Mouse (Mus musculus) stomach, postnatal 0 days (tissue): Measurements from ENCODE around the gene Heatr4. TPM values are rescaled to one million over a fixed set of nuclear protein-coding genes. Genes with fewer than 3 reads are reported as not detected.

ENCODE experiments used
- ATAC-seq: fragments of 200-750 bp; cut with Nextera tagmentation; 2 replicates; pipeline ENCODE4 v1.8.0; 2017; ENCODE audit not compliant: low FRiP score, low TSS enrichment
- DNase-seq: peaks from one replicate; pipeline ENCODE4 v3.0.0-alpha.2; 2016; ENCODE audit warnings: low spot score
- H3K27ac ChIP-seq: fragments of 300-500 bp; sonication (generic); replicated peaks from 2 replicates; pipeline ENCODE4 v1.5.1; 2014; ENCODE audit warnings: mild to moderate bottlenecking, control low read depth
- H3K27me3 ChIP-seq: fragments of 300-500 bp; sonication (generic); 2 replicates; pipeline ENCODE4 v1.6.1; 2014; ENCODE audit warnings: low read length; ENCODE audit not compliant: control insufficient read depth, insufficient read depth
- H3K36me3 ChIP-seq: fragments of 300-500 bp; sonication (generic); 2 replicates; pipeline ENCODE4 v1.6.1; 2014; ENCODE audit warnings: low read length, mixed read lengths; ENCODE audit not compliant: control insufficient read depth, insufficient read depth
- H3K4me1 ChIP-seq: fragments of 300-500 bp; sonication (generic); replicated peaks from 2 replicates; pipeline ENCODE4 v1.6.1; 2014; ENCODE audit warnings: antibody characterized with exemption; ENCODE audit not compliant: control insufficient read depth, insufficient read depth
- H3K4me2 ChIP-seq: fragments of 300-500 bp; sonication (generic); replicated peaks from 2 replicates; pipeline ENCODE4 v1.6.1; 2014; ENCODE audit warnings: low read depth, mild to moderate bottlenecking, control low read depth, moderate library complexity
- H3K4me3 ChIP-seq: fragments of 300-500 bp; sonication (generic); 2 replicates; pipeline ENCODE4 v1.5.1; 2014; ENCODE audit warnings: low read depth, low read length, control low read depth
- H3K9ac ChIP-seq: fragments of 300-500 bp; sonication (generic); 2 replicates; pipeline ENCODE4 v1.6.1; 2014; ENCODE audit warnings: mild to moderate bottlenecking, low read length, control low read depth, mixed read lengths
- H3K9me3 ChIP-seq: fragments of 300-500 bp; sonication (generic); 2 replicates; pipeline ENCODE4 v1.6.1; 2016; ENCODE audit warnings: low read length; ENCODE audit not compliant: control insufficient read depth
- CTCF ChIP-seq: IDR thresholded peaks from 2 replicates; pipeline ENCODE4 v1.5.1; 2016; ENCODE audit warnings: antibody characterized with exemption, low read depth, mild to moderate bottlenecking, moderate library complexity
- EP300 ChIP-seq: optimal IDR thresholded peaks from 2 replicates; pipeline ENCODE3; 2016; ENCODE audit warnings: antibody characterized with exemption
- WGBS: fragments of 180-500 bp; shearing (Covaris S2); extraction: QIAGEN DNeasy Blood & Tissue Kit; methylation state at CpG from one replicate; pipeline ENCODE4 v1.1.7; 2014; 5-methylcytosine and 5-hydroxymethylcytosine counted together
- polyA plus RNA-seq: library from polyadenylated mRNA; unstranded; fragments of >200 nt; fragmentation: Nextera tagmentation; extraction: Ambion mirVana; gene quantifications from 2 replicates; pipeline ENCODE4 v1.2.1, GENCODE M21; 2015

Gene Heatr4
- polyA plus RNA-seq, 1 experiment from 2014 or later, result not detected

DNA sequence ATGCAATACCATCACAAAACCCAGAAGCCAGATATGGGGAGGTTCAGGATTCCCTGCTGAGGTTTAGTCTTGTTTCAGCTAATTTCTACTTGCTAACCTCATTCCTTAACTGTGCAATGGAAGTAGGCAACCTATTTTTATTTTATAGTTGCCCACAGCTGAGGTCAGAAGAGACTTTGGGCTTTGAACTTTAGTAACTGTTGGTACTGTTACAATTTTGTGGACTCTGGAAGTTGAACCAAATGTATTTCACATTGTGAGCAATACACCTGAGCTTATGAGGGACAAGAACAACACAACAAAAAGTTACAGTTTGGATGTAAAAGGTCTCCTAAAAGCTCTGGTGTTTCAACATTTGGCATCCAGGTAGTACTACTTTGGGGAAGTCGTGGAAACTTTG lies 69.9 kb downstream of the Heatr4 start:
- no peak overlapping the region for H3K4me3 ChIP-seq
- 76% methylated on average over 1 of the region's 1 CpGs for WGBS
- no peaks in the 10 kb centered on the region for H3K9me3 ChIP-seq
- DNase-seq (no peak), ATAC-seq (no peak)
- H3K4me2 ChIP-seq, result no peak overlapping the region
- H3K27me3 ChIP-seq, result no peaks in the 10 kb centered on the region
- no peaks in the 10 kb centered on the region for H3K4me1 ChIP-seq
- no peak for TF ChIP-seq CTCF
- no peak for TF ChIP-seq EP300
- H3K36me3 ChIP-seq, result no peaks in the 10 kb centered on the region
- H3K9ac ChIP-seq, result no peak overlapping the region
- no peak overlapping the region for H3K27ac ChIP-seq

DNA sequence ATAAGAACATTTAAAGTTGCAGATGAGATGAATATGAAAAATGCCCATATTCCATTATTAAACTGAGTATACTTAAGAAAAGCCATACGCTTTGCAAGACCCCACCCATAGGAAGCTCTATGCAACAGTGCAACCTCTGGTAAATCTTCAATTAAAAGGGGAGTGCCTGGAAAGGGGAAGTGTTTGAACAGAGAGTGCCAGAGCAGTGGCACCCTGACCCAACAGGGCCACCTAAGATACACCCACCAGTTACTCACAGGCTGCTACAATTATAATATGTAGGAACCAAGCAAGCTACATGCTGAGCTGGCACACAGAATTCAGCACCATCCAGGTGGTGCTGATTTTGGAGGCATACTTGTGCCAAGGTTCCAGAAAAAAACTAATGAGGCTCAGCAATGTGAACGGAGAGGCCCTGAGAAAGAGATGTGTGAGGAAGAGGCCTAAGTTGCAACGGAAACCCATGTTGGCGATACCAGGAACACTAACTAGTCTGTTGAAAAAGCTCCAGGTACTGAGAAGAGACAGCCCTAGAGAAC lies 70.4 kb downstream of the Heatr4 start:
- Histone ChIP-seq H3K27ac (no peak overlapping the region), H3K9ac (no peak overlapping the region), H3K36me3 (no peaks in the 10 kb centered on the region), H3K4me2 (no peak overlapping the region), H3K4me3 (no peak overlapping the region), H3K9me3 (no peaks in the 10 kb centered on the region), H3K4me1 (no peaks in the 10 kb centered on the region), H3K27me3 (no peaks in the 10 kb centered on the region)
- 84% methylated on average over 4 of the region's 4 CpGs for WGBS
- TF ChIP-seq EP300 (no peak), CTCF (no peak)
- DNase-seq (no peak), ATAC-seq (peak; percentile 45; the same call in 1 of the 2 replicates)

DNA sequence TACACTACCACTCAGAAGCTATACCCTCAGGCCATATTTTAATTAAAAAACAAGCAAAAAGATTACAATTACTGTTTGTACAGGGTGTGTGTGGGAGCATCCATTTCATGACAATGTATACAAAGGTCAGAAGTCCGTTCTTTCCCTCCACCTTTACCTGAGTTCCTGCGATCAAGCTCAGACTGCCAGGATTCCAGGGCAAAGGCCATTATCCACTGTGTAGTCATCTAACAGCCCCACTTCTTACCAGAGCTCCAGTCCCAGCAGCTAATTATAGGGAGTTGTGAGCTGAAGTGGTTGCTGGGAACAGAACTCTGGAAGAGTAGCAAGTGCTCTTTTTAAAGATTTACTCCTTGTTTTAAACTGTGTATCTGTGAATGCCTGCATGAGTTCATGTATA lies 74.2 kb downstream of the Heatr4 start:
- no peaks in the 10 kb centered on the region for H3K36me3 ChIP-seq
- no peak overlapping the region for H3K27ac ChIP-seq
- DNase-seq, result no peak
- H3K4me1 ChIP-seq, result no peaks in the 10 kb centered on the region
- no peak for TF ChIP-seq CTCF
- no peak for TF ChIP-seq EP300
- no peaks in the 10 kb centered on the region for H3K9me3 ChIP-seq
- no peak overlapping the region for H3K4me3 ChIP-seq
- ATAC-seq, result peak; percentile 54; the same call in 1 of the 2 replicates
- 68% methylated on average over 2 of the region's 2 CpGs for WGBS
- no peak overlapping the region for H3K4me2 ChIP-seq
- H3K27me3 ChIP-seq, result no peaks in the 10 kb centered on the region
- H3K9ac ChIP-seq, result no peak overlapping the region

Other genes starting within 250 kb of the Heatr4 start
- 2.1 and 2.5 TPM in 2 replicates for gene Papln, start 221.2 kb downstream of the Heatr4 start, polyA plus RNA-seq
- 19.9 and 22.6 TPM in 2 replicates for gene Numb, start 62.9 kb downstream of the Heatr4 start, polyA plus RNA-seq
- 6.9 and 9.9 TPM in 2 replicates for gene Riox1, start 34.2 kb downstream of the Heatr4 start, polyA plus RNA-seq
- gene Acot2, start 3.0 kb upstream of the Heatr4 start, polyA plus RNA-seq, result 45.6 and 47.2 TPM in 2 replicates
- gene Acot1, start 24.6 kb upstream of the Heatr4 start, polyA plus RNA-seq, result 135 and 144 TPM in 2 replicates
- 1.2 and 1.3 TPM in 2 replicates for gene Acot4, start 53.5 kb upstream of the Heatr4 start, polyA plus RNA-seq
- gene Gm49366, start 54.1 kb upstream of the Heatr4 start, polyA plus RNA-seq, result not detected in 2 replicates
- 0.30 and 0.53 TPM in 2 replicates for gene Acot3, start 67.3 kb upstream of the Heatr4 start, polyA plus RNA-seq
- gene Acot5, start 84.5 kb upstream of the Heatr4 start, polyA plus RNA-seq, result 0.16 TPM in 2 replicates
- gene Acot6, start 115.8 kb upstream of the Heatr4 start, polyA plus RNA-seq, result 1.3 TPM in 2 replicates
- 1.2 and 1.7 TPM in 2 replicates for gene Dnal1, start 129.5 kb upstream of the Heatr4 start, polyA plus RNA-seq
- 0.48 and 0.49 TPM in 2 replicates for gene Pnma1, start 163.6 kb upstream of the Heatr4 start, polyA plus RNA-seq
- gene Elmsan1, start 234.0 kb upstream of the Heatr4 start, polyA plus RNA-seq, result 4.0 and 4.1 TPM in 2 replicates